Mouse (Mus musculus): Measurements from ENCODE around the gene Flvcr1.

GRCm38 (mm10) chr1:190976887-190977573 is 48.9 kb downstream of the Flvcr1 start:
- TF ChIP-seq JUND (conservative IDR thresholded peaks at IDR 0.05; ENCODE audit: low read depth, low read length) (no peak), EP300 (IDR thresholded peaks at IDR 0.05; ENCODE audit: low read length) (no peak), POLR2AphosphoS2 (IDR thresholded peaks at IDR 0.05; ENCODE audit: low read depth, low read length) (no peak), ETS1 (conservative IDR thresholded peaks at IDR 0.05; ENCODE audit: low read depth, low read length) (no peak), POLR2A (IDR thresholded peaks at IDR 0.05; ENCODE audit: low read depth, low read length) (no peak), CTCF (conservative IDR thresholded peaks at IDR 0.05 in 1 of 2, IDR thresholded peaks at IDR 0.05 in 1 of 2; ENCODE audit: low read depth in 2 of 2, low read length in 2 of 2) (no peak), ZMIZ1 (IDR thresholded peaks at IDR 0.05; ENCODE audit: low read depth, low read length) (no peak), MEF2A (IDR thresholded peaks at IDR 0.05; ENCODE audit: borderline replicate concordance, low read depth, low read length) (no peak), ZNF384 (IDR thresholded peaks at IDR 0.05; ENCODE audit: low read depth, low read length) (no peak)
